Mouse (Mus musculus) gastrocnemius, postnatal 36 days (tissue): Measurements from ENCODE around the gene Gria4. TPM values are rescaled to one million over a fixed set of nuclear protein-coding genes. Genes with fewer than 3 reads are reported as not detected.

ENCODE experiments used
- microRNA-seq, 2 experiments: library from miRNA; unstranded; fragments of <30 nt; microRNA quantifications; one replicate each; pipeline ENCODE4 v1.2.0; 2021
- total RNA-seq, 2 experiments: library from RNA; stranded (reverse); gene quantifications; 2 replicates each; pipeline ENCODE4 v1.2.3; 2021

Gene Gria4
- total RNA-seq, 2 experiments from 2014 or later, result not detected

Small RNAs within 50 kb of the gene (microRNA-seq; reads per million reads assigned to microRNA genes)
- gene Gm23811, result 0 reads per million in 2 experiments
- 0 reads per million in 2 experiments for gene Gm23992
